Mouse (Mus musculus): ENCODE data around the gene Drd3. TPM values are rescaled to one million over a fixed set of nuclear protein-coding genes. Genes with fewer than 3 reads are reported as not detected.

Gene Drd3
- polyA plus RNA-seq, 1 experiment: not detected

DNA sequence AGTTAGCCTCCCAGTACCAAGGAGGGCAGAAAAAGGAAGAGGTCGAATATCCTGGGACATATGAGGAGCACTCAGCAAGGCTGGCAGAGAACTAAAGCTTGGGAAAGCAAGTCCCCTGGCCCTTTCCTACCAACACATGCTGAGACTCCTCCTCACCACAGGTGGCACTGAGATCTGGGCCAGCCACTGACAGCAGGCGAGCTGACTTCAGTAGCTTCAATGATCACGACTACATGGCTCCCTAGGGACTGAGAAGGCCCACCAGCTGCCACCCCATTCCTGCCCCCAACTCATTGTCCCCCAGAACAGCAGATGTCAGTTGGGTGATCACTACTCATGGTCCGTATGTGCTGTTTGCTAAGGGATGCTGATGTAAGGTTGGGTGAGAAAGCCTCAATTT, 60.8 kb downstream of the Drd3 start:
- WGBS: 61% methylated on average over 4 of the region's 4 CpGs
- DNase-seq: no peak
- no peak for TF ChIP-seq CTCF (IDR thresholded peaks at IDR 0.05; ENCODE audit: insufficient read depth, low read length)
- no peak overlapping the region for H3K4me3 ChIP-seq (replicated peaks; ENCODE audit: extremely low read depth, low read depth, low read length)
- no peaks in the 10 kb centered on the region for H3K4me1 ChIP-seq (ENCODE audit: control insufficient read depth, insufficient read depth, low read length)

DNA sequence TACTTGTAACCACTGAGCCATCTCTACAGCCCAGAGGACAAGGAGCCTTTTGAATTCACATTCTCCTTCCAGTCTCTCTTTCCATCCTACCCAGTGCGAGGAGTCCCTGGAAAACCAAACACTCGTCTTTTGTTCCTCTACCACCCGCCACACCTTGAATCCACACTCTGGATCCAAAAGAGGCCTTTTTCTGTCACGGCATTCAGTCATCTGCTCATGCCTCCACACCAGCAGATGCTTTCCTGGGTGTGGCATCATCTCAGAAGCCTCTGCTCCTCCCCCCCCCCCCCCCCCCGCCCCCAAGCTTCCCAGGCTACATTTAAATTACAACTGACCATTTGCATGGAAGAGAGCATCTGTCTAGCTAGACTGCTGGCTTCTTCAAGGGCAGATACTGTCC, 62.5 kb downstream of the Drd3 start:
- 60% methylated on average over 5 of the region's 5 CpGs for WGBS
- no peaks in the 10 kb centered on the region for H3K4me1 ChIP-seq (ENCODE audit: control insufficient read depth, insufficient read depth, low read length)
- H3K4me3 ChIP-seq (replicated peaks; ENCODE audit: extremely low read depth, low read depth, low read length): no peak overlapping the region
- no peak for DNase-seq
- TF ChIP-seq CTCF (IDR thresholded peaks at IDR 0.05; ENCODE audit: insufficient read depth, low read length) (no peak), POLR2A (IDR thresholded peaks at IDR 0.05; ENCODE audit: borderline replicate concordance, extremely low read depth, low read depth, low read length) (no peak)

DNA sequence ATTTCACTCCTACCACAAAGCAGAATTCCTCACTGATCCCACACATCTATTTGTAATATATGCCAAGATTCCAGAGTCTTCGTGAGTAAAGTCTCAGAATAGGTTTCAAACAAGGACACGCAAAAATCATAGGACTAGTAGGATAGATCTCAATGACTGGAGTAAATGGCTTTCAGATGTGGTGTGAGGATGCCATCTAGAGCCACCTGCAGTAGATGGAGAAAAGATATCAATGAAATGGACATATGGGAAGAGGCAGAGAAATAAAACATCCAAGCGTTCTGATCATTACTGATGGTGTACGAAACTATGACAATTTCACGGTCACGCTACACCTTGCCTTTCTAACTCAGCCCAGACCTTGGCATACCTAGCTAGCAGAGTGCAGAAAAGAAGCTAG, 64.6 kb downstream of the Drd3 start:
- TF ChIP-seq POLR2A (IDR thresholded peaks at IDR 0.05; ENCODE audit: borderline replicate concordance, extremely low read depth, low read depth, low read length): no peak
- no peak for TF ChIP-seq CTCF (IDR thresholded peaks at IDR 0.05; ENCODE audit: insufficient read depth, low read length)
- H3K4me1 ChIP-seq (ENCODE audit: control insufficient read depth, insufficient read depth, low read length): no peaks in the 10 kb centered on the region
- H3K4me3 ChIP-seq (replicated peaks; ENCODE audit: extremely low read depth, low read depth, low read length): no peak overlapping the region
- 89% methylated on average over 6 of the region's 6 CpGs for WGBS
- no peak for DNase-seq

DNA sequence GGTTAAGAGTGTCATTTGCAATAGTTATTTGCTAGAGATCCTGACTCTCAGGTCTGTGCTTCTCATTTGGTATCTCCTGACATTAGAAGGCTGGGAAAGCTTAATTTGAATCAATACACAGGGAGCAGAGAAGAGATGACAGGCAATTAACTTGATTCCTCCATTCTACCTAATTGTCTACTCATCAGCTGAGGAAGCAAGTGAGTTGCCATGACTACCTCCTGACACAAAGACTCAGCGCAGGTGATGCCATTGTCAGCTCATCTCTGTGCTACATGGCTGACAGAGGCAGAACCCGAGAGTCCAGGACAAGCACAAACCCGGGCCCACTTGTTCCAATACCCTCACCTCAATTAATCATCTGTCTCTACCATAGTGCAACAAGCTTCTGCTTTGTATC, 73.7 kb downstream of the Drd3 start:
- TF ChIP-seq CTCF (IDR thresholded peaks at IDR 0.05; ENCODE audit: insufficient read depth, low read length): no peak
- TF ChIP-seq POLR2A (IDR thresholded peaks at IDR 0.05; ENCODE audit: borderline replicate concordance, extremely low read depth, low read depth, low read length): no peak
- 78% methylated on average over 3 of the region's 3 CpGs for WGBS
- Histone ChIP-seq H3K4me1 (ENCODE audit: control insufficient read depth, insufficient read depth, low read length) (no peaks in the 10 kb centered on the region), H3K4me3 (replicated peaks; ENCODE audit: extremely low read depth, low read depth, low read length) (no peak overlapping the region)
- DNase-seq: no peak

DNA sequence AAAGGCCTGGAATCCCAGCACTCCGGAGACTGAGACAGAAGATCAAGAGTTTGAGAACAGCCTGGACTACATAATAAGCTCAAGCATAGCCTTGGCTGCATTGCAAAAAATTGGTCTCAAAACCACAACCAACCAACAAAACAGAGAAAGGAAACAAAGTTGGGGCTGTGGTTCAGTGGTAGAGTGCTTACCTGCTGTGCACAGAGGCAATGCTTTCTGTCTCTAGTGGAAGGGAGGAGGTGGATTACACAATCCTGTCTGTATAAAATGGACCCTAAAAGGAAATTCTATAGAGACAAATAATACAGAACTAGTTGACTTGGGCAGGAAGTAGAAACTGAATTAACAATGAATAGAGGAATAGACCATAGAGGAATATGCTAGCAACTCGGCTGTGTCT, 78.1 kb downstream of the Drd3 start:
- TF ChIP-seq CTCF (IDR thresholded peaks at IDR 0.05; ENCODE audit: insufficient read depth, low read length): no peak
- no peak for TF ChIP-seq POLR2A (IDR thresholded peaks at IDR 0.05; ENCODE audit: borderline replicate concordance, extremely low read depth, low read depth, low read length)
- no peak for DNase-seq
- Histone ChIP-seq H3K4me3 (replicated peaks; ENCODE audit: extremely low read depth, low read depth, low read length) (no peak overlapping the region), H3K4me1 (ENCODE audit: control insufficient read depth, insufficient read depth, low read length) (no peaks in the 10 kb centered on the region)
- 85% methylated on average over 2 of the region's 2 CpGs for WGBS

DNA sequence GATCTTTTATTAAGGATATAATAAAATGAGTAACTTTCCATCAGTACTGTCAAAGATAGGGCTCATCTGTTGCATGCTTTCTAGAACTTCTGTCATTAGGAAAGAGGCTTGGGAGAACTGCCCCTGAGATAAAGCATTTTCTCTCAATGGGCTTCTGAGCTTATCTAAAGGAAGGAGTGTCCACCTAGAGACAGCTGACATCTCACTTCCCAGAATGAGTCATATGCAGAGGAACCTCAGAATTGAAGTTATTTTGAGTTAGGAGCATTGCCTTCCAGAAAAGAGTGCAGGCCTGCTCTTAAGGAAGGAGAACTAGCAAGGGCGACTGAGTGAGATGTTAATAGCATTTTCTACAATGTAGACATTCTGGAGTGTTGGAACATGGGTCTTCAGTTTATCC, 87.4 kb downstream of the Drd3 start:
- no peak overlapping the region for H3K4me3 ChIP-seq (replicated peaks; ENCODE audit: extremely low read depth, low read depth, low read length)
- no peak for DNase-seq
- whole genome bisulfite sequencing: 74% methylated on average over 1 of the region's 1 CpGs
- no peak for TF ChIP-seq POLR2A (IDR thresholded peaks at IDR 0.05; ENCODE audit: borderline replicate concordance, extremely low read depth, low read depth, low read length)
- no peak for TF ChIP-seq CTCF (IDR thresholded peaks at IDR 0.05; ENCODE audit: insufficient read depth, low read length)
- no peaks in the 10 kb centered on the region for H3K4me1 ChIP-seq (ENCODE audit: control insufficient read depth, insufficient read depth, low read length)

DNA sequence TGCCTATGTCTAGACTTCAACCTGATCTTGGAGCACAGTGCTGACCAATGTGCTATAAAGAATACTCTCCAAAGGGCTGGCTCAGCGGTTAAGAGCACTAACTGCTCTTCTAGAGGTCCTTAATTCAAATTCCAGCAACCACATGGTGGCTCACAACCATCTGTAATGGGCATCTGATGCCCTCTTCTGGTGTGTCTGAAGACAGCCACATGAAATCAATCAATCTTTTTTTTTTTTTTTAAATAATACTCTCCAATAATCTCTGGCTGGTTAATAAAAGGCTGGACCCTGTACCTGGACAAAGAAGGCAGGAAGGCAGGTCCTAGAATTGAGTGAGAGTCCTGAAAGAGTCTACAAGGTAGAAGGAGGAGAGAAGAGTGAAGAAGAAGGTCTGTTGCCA, 96.0 kb downstream of the Drd3 start:
- TF ChIP-seq CTCF (IDR thresholded peaks at IDR 0.05; ENCODE audit: insufficient read depth, low read length) (no peak), POLR2A (IDR thresholded peaks at IDR 0.05; ENCODE audit: borderline replicate concordance, extremely low read depth, low read depth, low read length) (no peak)
- no peak overlapping the region for H3K4me3 ChIP-seq (replicated peaks; ENCODE audit: extremely low read depth, low read depth, low read length)
- 68% methylated on average over 1 of the region's 1 CpGs for WGBS
- no peaks in the 10 kb centered on the region for H3K4me1 ChIP-seq (ENCODE audit: control insufficient read depth, insufficient read depth, low read length)
- no peak for DNase-seq

DNA sequence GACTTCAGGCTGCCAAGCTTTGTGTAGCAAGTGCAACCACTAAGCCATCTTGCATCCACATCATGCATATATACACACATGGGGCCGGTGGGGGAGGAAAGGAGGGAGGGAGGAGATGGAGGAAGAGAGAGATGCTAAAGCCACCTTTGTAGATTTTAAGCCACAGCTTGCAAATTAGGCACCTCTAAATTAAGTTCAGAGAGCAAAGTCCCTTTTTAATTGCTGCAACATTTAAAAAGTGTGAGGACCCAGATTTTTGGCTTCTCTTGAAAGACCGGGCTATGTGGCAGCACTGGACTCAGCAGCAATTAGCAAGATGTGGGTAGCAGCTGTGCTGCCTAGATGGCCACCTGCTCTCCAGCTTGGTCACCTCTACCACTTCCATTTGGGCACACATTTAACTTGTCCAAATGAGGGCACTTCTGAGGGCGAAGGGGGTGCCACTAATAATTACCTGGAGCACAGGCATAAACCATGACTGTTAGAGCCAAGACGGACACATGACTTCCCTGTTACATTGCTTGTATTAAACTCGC, 105.2 kb downstream of the Drd3 start:
- H3K4me3 ChIP-seq (replicated peaks; ENCODE audit: extremely low read depth, low read depth, low read length): no peak overlapping the region
- no peak for DNase-seq
- 93% methylated on average over 5 of the region's 5 CpGs for WGBS
- TF ChIP-seq POLR2A (IDR thresholded peaks at IDR 0.05; ENCODE audit: borderline replicate concordance, extremely low read depth, low read depth, low read length): no peak
- no peak for TF ChIP-seq CTCF (IDR thresholded peaks at IDR 0.05; ENCODE audit: insufficient read depth, low read length)
- H3K4me1 ChIP-seq (ENCODE audit: control insufficient read depth, insufficient read depth, low read length): no peaks in the 10 kb centered on the region

DNA sequence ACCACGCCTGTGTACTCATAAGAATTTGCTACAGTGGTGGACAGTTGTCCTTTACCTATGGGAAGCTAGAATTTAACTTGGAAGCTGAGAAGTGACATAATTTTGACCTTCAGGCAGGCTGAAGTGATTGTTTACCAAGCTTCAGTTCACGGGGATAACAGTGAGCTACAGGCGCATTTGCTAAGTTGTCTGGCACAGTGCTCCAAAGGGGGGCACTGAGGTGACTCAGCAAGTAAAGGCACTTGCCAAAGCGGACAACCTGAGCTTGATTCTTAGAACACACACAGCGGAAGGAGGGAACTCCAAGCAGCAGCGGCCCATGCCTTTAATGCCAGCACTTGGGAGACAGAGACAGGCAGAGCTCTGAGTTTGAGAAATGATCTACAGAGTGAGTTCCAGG, 106.8 kb downstream of the Drd3 start:
- WGBS: 59% methylated on average over 6 of the region's 6 CpGs
- no peak overlapping the region for H3K4me3 ChIP-seq (replicated peaks; ENCODE audit: extremely low read depth, low read depth, low read length)
- no peak for DNase-seq
- TF ChIP-seq CTCF (IDR thresholded peaks at IDR 0.05; ENCODE audit: insufficient read depth, low read length) (no peak), POLR2A (IDR thresholded peaks at IDR 0.05; ENCODE audit: borderline replicate concordance, extremely low read depth, low read depth, low read length) (no peak)
- H3K4me1 ChIP-seq (ENCODE audit: control insufficient read depth, insufficient read depth, low read length): no peaks in the 10 kb centered on the region

DNA sequence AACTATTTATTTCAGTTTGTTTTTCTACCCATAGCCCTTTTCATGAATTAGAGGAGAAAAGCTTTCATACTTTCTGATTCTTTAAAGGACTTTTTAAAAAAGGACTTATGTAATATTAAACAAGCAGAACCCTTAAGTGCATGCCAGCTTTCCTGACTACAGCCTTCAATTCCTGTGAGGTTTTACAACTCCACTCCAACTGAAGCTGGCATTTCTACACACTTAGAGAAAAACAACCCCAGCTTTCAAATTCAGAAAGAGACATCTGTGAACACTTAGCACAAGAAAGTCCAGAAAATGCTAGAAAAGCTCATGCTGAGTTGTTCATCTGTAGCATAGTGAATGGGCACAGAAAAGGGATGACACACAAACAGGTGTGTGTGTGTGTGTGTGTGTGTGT, 116.0 kb downstream of the Drd3 start:
- Histone ChIP-seq H3K4me3 (replicated peaks; ENCODE audit: extremely low read depth, low read depth, low read length) (no peak overlapping the region), H3K4me1 (ENCODE audit: control insufficient read depth, insufficient read depth, low read length) (no peaks in the 10 kb centered on the region)
- DNase-seq: no peak
- TF ChIP-seq POLR2A (IDR thresholded peaks at IDR 0.05; ENCODE audit: borderline replicate concordance, extremely low read depth, low read depth, low read length): no peak
- no peak for TF ChIP-seq CTCF (IDR thresholded peaks at IDR 0.05; ENCODE audit: insufficient read depth, low read length)

DNA sequence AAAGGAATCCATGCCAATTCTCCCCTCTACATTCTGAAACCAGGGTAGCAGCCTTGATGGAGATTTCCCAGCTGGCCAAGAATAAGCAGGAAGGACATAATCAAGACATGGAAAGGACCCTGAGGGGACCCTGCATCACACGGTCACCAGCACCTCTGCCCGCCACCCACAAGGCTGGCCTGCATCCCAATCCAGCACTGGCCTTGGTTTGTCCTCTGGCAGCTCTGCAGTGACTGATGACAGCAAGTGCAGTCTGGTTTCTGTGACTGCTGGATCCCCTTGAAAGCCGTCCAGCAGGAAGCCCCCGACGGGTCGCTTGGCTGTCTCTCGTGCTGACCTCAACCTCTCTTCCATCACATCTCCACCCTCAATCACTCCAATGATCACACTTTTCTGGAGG, 117.6 kb downstream of the Drd3 start:
- Histone ChIP-seq H3K4me3 (replicated peaks; ENCODE audit: extremely low read depth, low read depth, low read length) (no peak overlapping the region), H3K4me1 (ENCODE audit: control insufficient read depth, insufficient read depth, low read length) (no peaks in the 10 kb centered on the region)
- no peak for DNase-seq
- TF ChIP-seq CTCF (IDR thresholded peaks at IDR 0.05; ENCODE audit: insufficient read depth, low read length) (no peak), POLR2A (IDR thresholded peaks at IDR 0.05; ENCODE audit: borderline replicate concordance, extremely low read depth, low read depth, low read length) (no peak)
- WGBS: 61% methylated on average over 7 of the region's 7 CpGs

Other genes with a start within 250 kb of the Drd3 start
- 0.18 and 0.43 TPM in 2 replicates for gene Tigit, start 89.9 kb upstream of the Drd3 start, polyA plus RNA-seq (2012; rRNA removed)
- 2.0 and 2.1 TPM in 2 replicates for gene Ccdc191, start 135.8 kb downstream of the Drd3 start, polyA plus RNA-seq (2012; rRNA removed)
- gene Qtrt2, start 172.8 kb downstream of the Drd3 start, polyA plus RNA-seq (2012; rRNA removed): 10.8 and 16.1 TPM in 2 replicates
- 1.6 and 2.3 TPM in 2 replicates for gene Zdhhc23, start 225.8 kb downstream of the Drd3 start, polyA plus RNA-seq (2012; rRNA removed)

Data from lung, adult 2 months (tissue).